Mouse (Mus musculus): ENCODE data around the gene Rcn2.
"Not testable (repeated sequence)": the region's sequence is repeated elsewhere in the genome, so short reads cannot be mapped to it uniquely, and the experiment has no call there.

Gene Rcn2

DNA sequence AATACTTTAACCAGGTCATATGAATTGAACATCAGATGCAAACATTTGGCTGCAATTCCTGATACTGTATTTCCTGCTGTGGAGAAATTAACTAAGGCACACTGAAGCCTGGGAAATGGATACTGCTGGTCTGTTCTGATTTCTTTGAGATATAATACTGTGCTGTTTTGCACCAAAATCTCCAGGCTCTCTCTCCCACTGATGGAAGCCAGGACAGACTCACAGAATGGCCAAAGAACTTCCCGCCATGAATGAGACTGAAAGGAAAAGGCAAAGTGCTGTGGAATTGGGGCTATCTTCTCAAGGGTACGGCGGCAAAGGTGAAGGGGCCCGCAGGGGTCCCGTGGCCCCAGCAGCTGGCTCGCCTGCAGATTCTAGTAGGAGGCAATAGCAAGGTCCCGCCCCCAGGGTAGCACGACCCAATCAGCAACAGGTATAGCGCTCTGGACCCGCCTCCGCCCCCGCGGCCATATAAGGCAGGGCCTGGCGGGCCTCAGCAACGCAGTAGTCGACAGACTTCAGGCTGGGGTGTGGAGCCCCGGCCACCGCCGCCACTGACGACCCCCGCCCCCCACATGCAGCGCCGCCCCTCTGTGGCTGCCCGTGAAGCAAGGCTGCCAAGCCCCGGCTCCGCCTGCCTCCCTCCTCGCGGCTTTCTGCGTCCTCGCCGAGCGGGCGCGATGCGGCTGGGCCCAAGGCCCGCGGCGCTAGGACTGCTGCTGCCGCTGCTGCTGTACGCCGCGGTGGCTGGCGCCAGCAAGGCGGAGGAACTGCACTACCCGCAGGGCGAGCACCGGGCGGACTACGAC is at the start of gene Rcn2:
Gene Rcn2, plus strand, starts transcription at position 474 of the 809 bp plus-strand sequence.
- peak; percentile 93 for DNase-seq (ENCODE audit: low read depth)

DNA sequence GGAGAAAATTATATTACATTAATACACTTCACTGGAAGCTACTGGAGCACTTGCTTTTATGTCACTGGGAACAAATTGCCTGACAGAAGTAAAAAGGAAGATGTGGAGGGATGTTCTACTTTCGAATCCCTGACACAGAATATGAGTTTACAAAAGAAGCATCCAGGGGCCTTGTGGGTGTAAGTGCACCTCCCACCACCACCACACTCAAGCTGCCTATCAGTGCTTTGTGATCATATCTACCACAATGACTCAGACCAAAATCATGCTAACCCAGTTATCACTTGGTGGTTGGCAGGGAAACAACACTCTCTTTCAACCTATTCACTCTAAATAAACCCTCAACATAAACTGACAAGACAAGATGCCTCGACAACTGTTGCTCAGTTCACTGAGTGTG is 37.0 kb upstream of the Rcn2 start:
- DNase-seq (ENCODE audit: low read depth): not testable (repeated sequence)

DNA sequence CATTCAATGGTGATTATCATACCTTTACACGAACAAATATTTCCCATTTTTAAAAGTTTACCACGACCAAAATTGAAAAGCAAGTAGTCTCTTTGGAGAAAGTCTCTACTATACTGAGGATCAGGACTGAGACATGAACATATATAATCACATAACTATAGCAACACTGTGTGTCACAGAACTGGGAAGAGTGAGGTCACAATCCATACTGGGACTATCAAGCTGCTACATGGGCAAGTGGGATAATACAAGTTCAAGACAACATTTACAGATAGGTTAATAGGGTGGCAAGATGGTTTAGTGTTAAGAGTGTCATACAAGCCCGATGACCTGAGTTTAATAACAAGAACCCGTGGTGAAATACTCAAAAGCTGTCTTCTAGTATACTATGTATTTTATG is 31.2 kb upstream of the Rcn2 start, which contains the start of gene 4930563M21Rik:
Gene 4930563M21Rik, minus strand, starts transcription at position 101 of the 400 bp plus-strand sequence.
- no peak for DNase-seq (ENCODE audit: low read depth)

DNA sequence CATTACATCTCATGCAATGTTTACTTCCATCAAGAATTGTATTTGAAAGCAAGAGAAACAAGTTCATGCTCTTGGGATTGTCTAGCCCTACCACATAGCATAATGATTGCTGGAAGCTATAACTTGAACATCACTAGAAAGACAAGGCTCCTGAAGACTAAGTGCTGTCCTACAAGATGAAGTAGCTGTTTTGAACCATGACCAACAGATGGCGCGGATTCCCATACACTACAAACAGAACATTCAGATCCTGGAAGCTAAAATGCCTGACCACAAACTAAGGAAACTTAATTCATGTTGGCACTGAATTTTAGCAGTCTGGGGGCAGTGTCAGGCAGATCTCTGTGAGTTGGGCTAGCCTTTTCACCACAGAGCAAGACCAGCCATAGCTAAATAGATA is 16.9 kb upstream of the Rcn2 start:
- DNase-seq (ENCODE audit: low read depth): peak; percentile 67

DNA sequence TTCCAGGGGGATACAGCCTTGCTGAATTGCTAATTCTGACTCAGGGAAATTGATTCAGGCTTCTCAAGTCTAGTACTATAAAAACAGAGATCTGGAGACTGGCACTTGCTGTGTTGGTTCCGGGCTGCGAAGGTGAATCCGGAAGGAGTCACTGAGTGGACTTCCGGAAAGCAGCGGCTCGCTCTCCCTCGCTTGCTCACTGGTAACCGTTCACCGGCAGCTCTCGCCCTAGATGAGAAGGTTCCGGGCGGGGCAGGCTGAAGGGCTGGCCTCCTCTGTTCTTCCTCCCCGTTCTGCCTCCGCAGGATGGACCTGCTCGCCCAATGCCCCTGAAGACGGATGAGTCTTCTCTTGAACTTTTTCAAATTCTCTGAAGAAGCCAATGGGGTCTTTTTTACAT is 14.4 kb upstream of the Rcn2 start:
- DNase-seq (ENCODE audit: low read depth): no peak

DNA sequence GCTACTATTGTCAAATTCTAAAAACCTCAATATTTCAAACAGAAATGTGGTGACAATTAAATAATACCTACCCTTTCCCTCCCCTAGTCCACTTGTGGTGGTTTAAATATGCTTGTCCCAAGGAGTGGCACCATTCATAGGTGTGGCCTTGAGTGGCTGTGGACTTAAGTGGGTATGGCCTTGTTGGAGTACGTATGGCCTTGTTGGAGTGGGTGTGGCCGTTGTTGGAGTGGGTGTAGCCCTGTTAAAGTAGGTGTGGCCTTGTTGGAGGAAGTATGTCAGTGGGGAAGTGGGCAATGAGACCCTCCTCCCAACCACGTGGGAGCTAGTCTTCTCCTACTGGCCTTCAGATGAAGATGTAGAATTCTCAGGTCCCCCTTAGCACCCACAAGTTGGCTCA is 9.4 kb upstream of the Rcn2 start:
- peak; percentile 15 for DNase-seq (ENCODE audit: low read depth)

DNA sequence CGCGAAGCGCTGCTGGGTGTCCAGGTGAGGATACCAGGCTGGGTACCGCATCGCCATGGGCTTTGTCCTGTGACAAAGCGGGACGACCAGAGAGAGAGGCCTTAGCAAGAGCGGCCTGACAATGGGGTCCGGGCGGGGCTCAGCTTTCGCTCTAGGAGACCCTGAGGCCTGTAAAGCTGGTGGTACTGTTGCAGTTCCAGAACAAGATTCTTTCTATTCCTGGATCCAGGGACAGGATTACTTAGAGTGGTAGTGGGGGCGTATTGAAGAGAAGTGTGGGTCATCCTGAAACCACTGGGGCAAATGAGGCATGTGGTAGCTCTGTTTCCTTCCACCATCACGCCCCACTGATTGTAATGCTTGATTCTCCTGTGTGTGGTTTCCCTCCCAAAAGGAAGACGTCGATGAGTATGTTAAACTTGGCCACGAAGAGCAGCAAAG is 556 bp downstream of the Rcn2 start:
- peak; percentile 74 for DNase-seq (ENCODE audit: low read depth)

DNA sequence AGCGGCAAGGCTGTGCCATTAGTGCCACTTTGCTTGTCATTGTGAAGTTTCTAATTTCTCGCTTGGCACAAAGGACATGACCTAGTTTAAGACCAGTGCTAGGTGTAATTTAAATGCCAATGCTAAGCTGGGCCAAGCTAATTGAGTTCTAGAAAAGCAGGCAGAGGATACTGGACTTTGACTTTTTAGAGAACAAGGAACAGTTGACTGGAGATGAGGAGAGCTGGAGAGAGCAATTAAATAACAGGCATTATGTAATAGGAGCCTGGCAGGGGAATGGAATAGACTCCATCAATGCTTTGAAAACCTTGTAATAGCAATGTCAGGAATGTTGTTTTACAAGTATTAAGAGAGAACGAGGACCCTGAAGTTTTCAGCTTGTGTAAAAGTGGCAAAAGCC is 12.2 kb downstream of the Rcn2 start:
- DNase-seq (ENCODE audit: low read depth): no peak

DNA sequence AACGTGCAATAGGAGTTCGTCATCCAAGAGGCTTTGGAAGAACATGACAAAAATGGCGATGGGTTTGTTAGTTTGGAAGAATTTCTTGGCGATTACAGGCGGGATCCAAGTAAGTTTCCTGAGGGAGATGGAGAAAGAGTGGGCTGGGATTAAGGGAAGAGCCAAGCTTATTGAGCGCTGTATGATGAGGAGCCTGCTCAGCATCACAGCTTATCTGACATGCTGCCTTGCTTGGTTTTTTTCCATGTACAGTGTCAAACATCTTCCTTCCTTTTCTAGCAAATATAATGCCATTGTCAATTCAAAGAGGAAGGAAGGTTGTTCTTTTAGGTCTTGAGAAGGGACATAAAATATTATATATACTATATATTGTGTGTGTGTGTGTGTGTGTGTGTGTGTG is 14.5 kb downstream of the Rcn2 start:
- DNase-seq (ENCODE audit: low read depth): no peak

DNA sequence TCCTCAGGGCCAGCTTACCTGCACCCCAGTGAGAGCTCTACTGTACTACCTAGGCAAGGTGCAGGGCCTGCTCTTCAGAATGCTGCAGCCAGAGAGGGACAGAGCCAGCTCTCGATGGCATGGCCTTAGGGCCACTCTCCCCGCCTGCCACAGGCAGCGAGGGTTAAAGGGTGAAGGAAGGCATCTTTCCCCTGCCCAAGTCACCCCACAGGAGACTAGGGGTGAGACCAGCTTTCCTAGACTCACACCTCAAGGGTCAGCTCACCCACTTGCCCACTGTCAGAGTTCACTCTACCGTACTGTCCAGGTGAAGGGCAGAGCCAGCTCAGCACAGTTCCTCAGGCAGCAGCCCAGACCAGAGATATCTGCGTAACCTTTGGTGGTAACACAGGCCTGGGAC is 20.7 kb downstream of the Rcn2 start:
- no peak for DNase-seq (ENCODE audit: low read depth)

DNA sequence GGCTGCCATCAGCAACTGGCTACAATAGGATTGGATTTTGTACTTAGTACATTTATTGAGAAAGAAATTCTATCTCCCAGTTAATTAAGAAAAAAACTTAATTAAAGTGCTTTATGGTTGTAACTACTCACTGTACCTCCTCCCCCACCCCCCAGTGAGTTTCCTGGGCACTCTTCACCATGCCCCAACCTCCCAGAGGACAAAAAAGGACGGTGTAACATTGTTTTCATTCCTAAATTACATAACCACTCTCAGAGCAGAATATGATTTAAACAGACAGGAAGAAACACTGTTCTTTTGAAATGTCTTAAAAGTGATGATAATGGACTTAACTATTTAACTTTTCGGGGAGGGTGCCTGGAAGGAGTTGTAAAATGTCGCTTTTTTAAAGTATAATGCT is 23.4 kb downstream of the Rcn2 start:
- DNase-seq (ENCODE audit: low read depth): no peak

DNA sequence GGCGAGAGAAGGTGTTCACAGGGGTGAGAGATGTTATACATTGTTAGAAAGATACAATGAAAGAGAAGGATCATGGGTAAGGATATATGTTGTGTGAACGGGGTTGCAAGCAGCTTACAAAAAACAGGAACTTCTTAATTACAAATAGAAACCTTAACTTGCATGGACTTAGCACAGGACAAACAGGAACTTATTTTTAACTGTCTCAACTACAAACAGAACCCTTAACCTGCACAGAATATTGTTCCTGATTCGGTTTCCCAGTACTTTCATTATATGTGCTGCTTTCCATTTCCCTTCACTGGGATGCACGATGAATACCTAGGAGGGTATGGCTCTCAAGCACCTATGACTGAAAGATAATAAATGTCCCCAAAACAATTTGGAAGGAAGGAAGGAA is 26.3 kb downstream of the Rcn2 start:
- DNase-seq (ENCODE audit: low read depth): no peak

DNA sequence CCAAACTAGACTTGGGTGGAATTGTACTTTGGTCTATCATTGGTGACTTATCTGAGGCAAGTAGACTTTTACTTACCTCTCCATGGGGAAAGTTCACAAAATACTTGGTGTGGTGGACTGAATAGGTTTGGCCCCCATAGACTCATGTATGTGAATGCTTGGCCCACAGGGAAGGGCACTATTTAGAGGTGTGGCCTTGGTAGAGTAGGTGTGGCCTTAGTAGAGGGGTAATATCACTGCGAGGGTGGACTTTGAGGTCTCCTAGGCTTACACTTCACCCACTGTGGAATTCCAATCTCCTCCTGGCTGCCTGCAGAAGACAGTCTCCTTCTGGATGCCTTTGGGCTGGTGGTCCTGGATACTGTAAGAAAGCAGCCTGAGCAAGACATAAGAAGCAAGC is 27.0 kb downstream of the Rcn2 start:
- no peak for DNase-seq (ENCODE audit: low read depth)

DNA sequence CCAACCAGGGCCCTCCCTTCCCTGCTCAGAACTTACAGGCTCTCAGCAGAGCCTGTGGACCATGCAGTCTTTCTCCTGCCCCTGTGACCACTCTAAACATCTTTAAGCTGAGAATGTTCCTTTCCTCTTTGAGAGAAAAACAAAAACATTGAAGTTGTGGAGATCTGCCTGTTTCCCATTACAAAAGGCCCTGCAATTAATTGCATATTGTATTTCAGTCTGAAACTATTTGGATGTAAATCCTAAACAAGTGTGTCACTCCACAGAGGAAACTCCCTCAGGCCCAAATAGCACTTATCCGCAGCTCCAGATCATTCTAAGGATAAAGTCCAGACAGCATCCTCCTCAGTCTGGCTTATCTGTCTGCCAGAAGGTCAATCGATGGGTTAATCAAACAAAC is 31.2 kb downstream of the Rcn2 start:
- no peak for DNase-seq (ENCODE audit: low read depth)

DNA sequence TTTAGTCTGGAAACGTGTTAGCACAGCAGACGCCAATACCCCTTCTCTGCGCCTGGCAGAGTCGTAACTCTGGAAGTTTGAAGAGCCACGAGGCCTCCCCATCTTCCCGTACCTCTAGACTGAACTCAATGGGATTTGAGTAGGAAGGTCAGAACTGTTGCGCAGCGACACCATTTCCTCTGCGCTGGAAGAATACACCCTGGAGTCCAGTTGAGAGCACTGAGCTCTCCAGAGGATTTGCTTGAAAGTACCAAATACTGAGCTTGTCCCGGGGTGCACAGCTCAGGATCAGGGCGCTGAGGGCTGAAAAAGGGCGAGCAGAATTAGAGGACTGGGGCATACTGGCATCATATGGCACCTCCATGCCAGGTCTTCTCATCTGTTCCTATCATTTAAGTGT is 33.2 kb downstream of the Rcn2 start:
- DNase-seq (ENCODE audit: low read depth): no peak

DNA sequence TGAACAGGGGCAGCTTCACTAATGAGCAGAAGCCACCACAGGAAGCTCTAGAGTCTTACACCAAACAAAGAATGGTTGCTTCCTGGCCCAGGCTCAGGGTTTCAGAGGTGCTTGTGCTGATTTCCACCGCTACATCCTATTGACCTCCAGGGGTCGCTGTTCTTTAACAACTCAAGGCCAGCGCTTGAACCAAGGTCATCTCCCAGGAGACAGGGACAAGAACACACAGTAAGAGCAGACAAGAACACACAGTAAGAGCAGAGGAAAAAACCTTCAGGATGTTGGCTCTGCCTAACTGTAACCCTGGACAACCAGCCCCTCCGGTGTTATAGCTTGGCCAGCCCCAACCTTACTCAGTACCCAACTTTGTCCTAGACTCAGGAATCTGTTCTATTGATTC is 33.6 kb downstream of the Rcn2 start:
- peak; percentile 97 for DNase-seq (ENCODE audit: low read depth)

DNA sequence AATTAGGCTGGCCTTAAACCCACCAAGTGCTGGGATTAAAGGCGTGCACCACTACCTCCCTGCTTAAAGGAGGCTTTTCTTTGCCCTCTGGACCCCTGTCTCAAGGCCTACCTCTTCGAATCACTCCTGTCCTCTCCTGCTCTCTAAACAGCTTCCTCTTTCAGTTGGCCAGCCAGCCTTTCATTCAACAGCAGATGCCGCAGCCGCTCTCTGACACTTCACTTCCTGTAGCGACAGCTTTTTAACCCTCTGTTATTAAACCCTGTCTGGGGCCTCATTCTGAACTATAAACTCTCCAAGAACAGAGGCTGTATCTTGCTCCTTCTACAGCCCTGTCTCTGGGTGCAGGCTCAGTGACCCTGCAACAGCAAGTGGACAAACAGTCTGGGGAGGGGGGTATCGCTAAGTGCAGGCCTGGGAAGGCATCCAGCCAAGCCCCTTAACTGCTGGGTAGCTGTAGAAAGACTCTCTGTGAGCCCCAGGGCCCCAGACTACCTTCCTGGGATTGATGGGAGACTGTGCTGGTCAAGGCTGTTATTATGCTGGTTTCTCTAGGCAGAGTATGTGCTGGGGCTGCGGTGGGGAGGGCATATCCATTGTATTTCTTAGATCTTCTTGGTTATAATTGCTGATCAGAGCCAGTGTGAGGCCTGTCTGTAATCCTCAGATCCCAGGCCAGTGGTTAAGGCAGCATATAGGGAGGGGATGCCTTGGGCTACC is 34.4 kb downstream of the Rcn2 start:
- DNase-seq (ENCODE audit: low read depth): peak; percentile 86

DNA sequence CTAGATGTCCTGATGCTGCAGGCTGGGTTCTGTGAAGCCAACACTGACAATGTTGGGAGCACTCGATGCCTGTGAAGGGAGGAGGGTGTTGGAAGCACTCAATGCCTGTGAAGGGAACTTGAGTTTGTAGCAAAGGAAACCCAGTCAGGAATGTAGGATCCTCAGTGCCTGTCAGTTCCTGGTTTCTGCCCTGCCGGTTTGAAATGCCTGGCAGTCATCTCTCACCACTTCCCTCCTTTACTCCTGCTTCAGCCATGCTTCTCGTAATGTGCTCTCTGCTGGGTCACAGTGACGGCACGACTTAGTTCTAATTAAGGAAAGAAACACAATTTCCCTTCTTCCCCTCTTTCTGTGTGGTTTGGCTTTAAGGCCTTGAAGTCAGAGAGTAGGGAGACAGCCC is 37.9 kb downstream of the Rcn2 start:
- DNase-seq (ENCODE audit: low read depth): peak; percentile 29

DNA sequence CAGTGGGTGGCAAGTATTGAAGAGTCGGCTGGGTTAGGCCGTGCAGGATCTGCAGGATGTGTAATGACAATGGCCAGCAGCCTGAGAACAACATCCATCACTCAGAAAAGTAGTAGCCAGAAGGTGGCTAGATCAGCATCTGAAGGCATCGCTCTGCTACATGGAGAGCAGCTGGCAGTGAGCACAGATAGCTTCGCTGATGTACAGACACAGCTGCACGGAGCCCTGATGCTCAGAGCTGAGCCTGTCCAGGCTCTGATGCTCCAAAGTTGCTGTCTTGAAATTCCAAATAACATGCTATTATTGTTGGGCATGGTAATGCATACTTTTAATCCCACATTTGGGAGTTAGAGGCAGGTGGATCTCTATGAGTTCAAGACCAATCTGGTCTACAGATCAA is 44.9 kb downstream of the Rcn2 start:
- no peak for DNase-seq (ENCODE audit: low read depth)

DNA sequence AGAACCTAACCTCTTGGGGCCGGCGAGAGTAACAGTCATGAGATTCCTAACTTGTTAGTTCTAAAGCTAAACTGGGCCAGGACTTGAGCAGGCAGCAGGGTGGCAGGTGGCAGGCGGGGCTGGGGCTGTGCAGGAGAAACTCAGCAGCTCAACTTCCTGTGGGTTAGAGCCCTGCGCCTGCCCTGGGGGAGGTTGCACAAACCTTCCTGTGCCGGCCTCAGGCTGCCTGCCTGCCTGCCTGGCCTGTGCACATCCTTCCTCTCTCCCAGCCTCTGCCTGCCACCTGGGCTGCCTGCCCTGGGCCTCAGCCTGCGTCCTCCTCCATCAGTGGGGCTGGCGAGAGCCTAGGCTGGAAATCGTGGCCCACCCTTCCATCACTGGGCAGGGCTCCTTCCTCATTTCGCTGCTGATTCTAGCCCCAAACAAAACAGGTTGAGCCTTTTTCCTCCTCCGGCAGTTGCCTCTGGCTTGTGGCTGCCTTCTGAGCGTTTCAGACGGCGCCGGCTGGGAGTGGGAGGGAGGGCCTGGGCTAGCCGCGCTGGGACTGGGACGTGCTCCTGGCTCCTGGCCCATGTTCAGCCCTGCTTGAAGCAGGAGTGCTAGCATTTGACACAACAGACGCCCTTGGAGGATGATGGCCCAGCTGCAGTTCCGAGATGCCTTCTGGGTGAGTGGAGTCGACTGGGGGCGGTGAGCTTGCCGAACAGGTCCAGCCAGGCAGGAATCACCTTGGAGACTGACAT is 48.3 kb downstream of the Rcn2 start, which contains the start of gene Pstpip1:
Gene Pstpip1, plus strand, starts transcription at position 185 of the 743 bp plus-strand sequence.
- peak; percentile 89 for DNase-seq (ENCODE audit: low read depth)

DNA sequence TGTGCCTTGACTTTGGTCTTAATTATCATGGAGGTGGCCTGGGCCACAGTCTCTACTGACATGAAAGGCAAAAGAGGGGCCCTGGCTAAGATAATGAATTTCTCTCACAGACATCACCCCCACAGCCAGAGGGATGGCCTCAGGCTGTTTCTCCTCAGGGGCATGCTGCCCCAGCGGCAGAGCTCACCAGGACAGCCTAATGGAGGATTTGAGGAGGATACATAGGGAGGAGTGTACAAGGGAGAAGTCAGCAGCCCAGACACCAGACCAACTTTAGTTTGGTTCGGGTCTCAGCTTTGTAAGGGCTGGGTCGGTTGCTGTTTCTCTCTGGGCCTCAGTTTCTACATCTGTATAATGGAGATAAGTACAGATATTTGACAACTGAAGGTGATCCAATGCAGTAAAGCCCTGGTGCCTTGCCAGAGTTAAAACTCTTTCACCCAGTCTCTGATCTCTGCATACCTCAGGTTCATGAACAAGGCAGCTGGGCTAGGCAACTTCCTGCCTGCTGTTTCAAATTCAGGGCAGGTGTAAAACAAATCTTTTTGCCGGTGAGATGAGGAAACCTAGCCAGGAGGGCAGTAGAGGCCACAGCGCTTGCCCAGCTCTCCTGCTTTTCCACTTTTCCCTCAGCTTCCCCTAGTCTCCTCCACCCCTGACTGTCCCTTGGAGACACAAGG is 49.0 kb downstream of the Rcn2 start:
- DNase-seq (ENCODE audit: low read depth): no peak

DNA sequence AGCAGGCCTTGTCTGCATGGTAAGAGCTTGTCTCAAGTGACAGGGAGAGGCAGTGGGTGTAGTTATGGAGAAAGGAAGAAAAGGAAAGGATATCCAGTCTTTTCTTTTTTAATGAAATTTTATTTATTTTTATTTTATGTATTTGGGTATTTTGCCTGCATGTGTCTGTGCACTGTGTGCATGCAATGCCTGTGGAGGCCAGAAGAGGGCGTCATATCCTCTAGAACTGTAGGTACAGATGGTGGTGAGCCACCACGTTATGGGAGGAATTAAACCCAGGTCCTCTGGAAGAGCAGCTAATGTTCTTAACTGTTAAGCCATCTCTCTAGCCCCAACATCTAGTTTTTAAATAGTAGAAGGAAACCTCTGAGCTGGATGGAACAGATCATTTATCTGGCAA is 50.5 kb downstream of the Rcn2 start:
- DNase-seq (ENCODE audit: low read depth): peak; percentile 74

Measured in 416B (cell line).